Mouse (Mus musculus): ENCODE data around the gene Kif6. TPM values are rescaled to one million over a fixed set of nuclear protein-coding genes. Genes with fewer than 3 reads are reported as not detected.

The Kif6 gene
- polyA plus RNA-seq, 1 experiment from 2014 or later, result 2.8 TPM

- H3K9me3 ChIP-seq, result no peaks in the 10 kb centered on the region
- H3K4me1 ChIP-seq, result peaks cover 7% of the 10 kb centered on the region
- H3K4me3 ChIP-seq, result no peak overlapping the region
- no peak for DNase-seq (ENCODE audit: extremely low spot score, low spot score)
- H3K27me3 ChIP-seq (ENCODE audit: poor library complexity, severe bottlenecking), result no peaks in the 10 kb centered on the region
- WGBS, result 89% methylated on average over 3 of the region's 3 CpGs
- no peaks in the 10 kb centered on the region for H3K36me3 ChIP-seq (replicated peaks)
- H3K27ac ChIP-seq, result no peak overlapping the region
Measured at GRCm38 (mm10) chr17:49851210-49851609, 236.3 kb downstream of the Kif6 start.

- no peak overlapping the region for H3K27ac ChIP-seq
- no peak for DNase-seq (ENCODE audit: extremely low spot score, low spot score)
- no peaks in the 10 kb centered on the region for H3K9me3 ChIP-seq
- H3K27me3 ChIP-seq (ENCODE audit: poor library complexity, severe bottlenecking), result no peaks in the 10 kb centered on the region
- WGBS, result 79% methylated on average over 3 of the region's 3 CpGs
- no peaks in the 10 kb centered on the region for H3K36me3 ChIP-seq (replicated peaks)
- peaks cover 12% of the 10 kb centered on the region for H3K4me1 ChIP-seq
- H3K4me3 ChIP-seq, result no peak overlapping the region
Measured at GRCm38 (mm10) chr17:49852183-49852582, 237.2 kb downstream of the Kif6 start.

- no peaks in the 10 kb centered on the region for H3K9me3 ChIP-seq
- no peak for DNase-seq (ENCODE audit: extremely low spot score, low spot score)
- H3K4me1 ChIP-seq, result peaks cover 12% of the 10 kb centered on the region
- H3K27ac ChIP-seq, result peak overlapping the region; percentile 20; the same call in 1 of the 2 replicates
- H3K36me3 ChIP-seq (replicated peaks), result no peaks in the 10 kb centered on the region
- 45% methylated on average over 4 of the region's 4 CpGs for WGBS
- H3K27me3 ChIP-seq (ENCODE audit: poor library complexity, severe bottlenecking), result no peaks in the 10 kb centered on the region
- no peak overlapping the region for H3K4me3 ChIP-seq
Measured at GRCm38 (mm10) chr17:49855785-49856184, 240.8 kb downstream of the Kif6 start.

GRCm38 (mm10) chr17:49860057-49860816, 245.3 kb downstream of the Kif6 start:
- DNase-seq (ENCODE audit: extremely low spot score, low spot score), result no peak

GRCm38 (mm10) chr17:49863597-49863996, 248.7 kb downstream of the Kif6 start:
- no peak overlapping the region for H3K4me3 ChIP-seq
- H3K9me3 ChIP-seq, result no peaks in the 10 kb centered on the region
- 40% methylated on average over 5 of the region's 5 CpGs for WGBS
- peaks cover 28% of the 10 kb centered on the region for H3K4me1 ChIP-seq
- DNase-seq (ENCODE audit: extremely low spot score, low spot score), result no peak
- no peaks in the 10 kb centered on the region for H3K36me3 ChIP-seq (replicated peaks)
- peaks cover 10% of the 10 kb centered on the region; the same call in 1 of the 2 replicates for H3K27me3 ChIP-seq (ENCODE audit: poor library complexity, severe bottlenecking)
- peak overlapping the region; percentile 41; the same call in 1 of the 2 replicates for H3K27ac ChIP-seq

More at GRCm38 (mm10) chr17:49860057-49860816, 245.3 kb downstream of the Kif6 start:
- Histone ChIP-seq H3K27me3 (ENCODE audit: poor library complexity, severe bottlenecking) (no peaks in the 10 kb centered on the region), H3K9me3 (no peaks in the 10 kb centered on the region), H3K4me1 (peaks cover 27% of the 10 kb centered on the region), H3K36me3 (replicated peaks) (no peaks in the 10 kb centered on the region), H3K4me3 (no peak overlapping the region), H3K27ac (no peak overlapping the region)
- WGBS, result 90% methylated on average over 10 of the region's 10 CpGs

- Histone ChIP-seq H3K4me1 (peaks cover 28% of the 10 kb centered on the region), H3K4me3 (no peak overlapping the region), H3K27me3 (ENCODE audit: poor library complexity, severe bottlenecking) (peaks cover 18% of the 10 kb centered on the region; the same call in 1 of the 2 replicates), H3K36me3 (replicated peaks) (no peaks in the 10 kb centered on the region), H3K27ac (no peak overlapping the region), H3K9me3 (no peaks in the 10 kb centered on the region)
- 87% methylated on average over 2 of the region's 2 CpGs for WGBS
- no peak for DNase-seq (ENCODE audit: extremely low spot score, low spot score)
Measured at GRCm38 (mm10) chr17:49865604-49866003, 250.7 kb downstream of the Kif6 start.

GRCm38 (mm10) chr17:49866653-49867215, 251.8 kb downstream of the Kif6 start:
- Histone ChIP-seq H3K4me1 (peaks cover 31% of the 10 kb centered on the region), H3K27me3 (ENCODE audit: poor library complexity, severe bottlenecking) (peaks cover 18% of the 10 kb centered on the region; the same call in 1 of the 2 replicates), H3K27ac (no peak overlapping the region), H3K9me3 (no peaks in the 10 kb centered on the region), H3K36me3 (replicated peaks) (no peaks in the 10 kb centered on the region), H3K4me3 (no peak overlapping the region)
- no peak for DNase-seq (ENCODE audit: extremely low spot score, low spot score)
- 74% methylated on average over 8 of the region's 8 CpGs for WGBS

GRCm38 (mm10) chr17:49867321-49868137, 252.6 kb downstream of the Kif6 start:
- Histone ChIP-seq H3K36me3 (replicated peaks) (no peaks in the 10 kb centered on the region), H3K9me3 (no peaks in the 10 kb centered on the region), H3K4me1 (peaks cover 31% of the 10 kb centered on the region), H3K27me3 (ENCODE audit: poor library complexity, severe bottlenecking) (peaks cover 18% of the 10 kb centered on the region; the same call in 1 of the 2 replicates), H3K27ac (no peak overlapping the region), H3K4me3 (no peak overlapping the region)
- DNase-seq (ENCODE audit: extremely low spot score, low spot score), result no peak
- 33% methylated on average over 13 of the region's 13 CpGs for WGBS

- H3K4me1 ChIP-seq, result peaks cover 17% of the 10 kb centered on the region
- DNase-seq (ENCODE audit: extremely low spot score, low spot score), result no peak
- 82% methylated on average over 9 of the region's 9 CpGs for WGBS
- no peaks in the 10 kb centered on the region for H3K36me3 ChIP-seq (replicated peaks)
- H3K9me3 ChIP-seq, result no peaks in the 10 kb centered on the region
- peaks cover 18% of the 10 kb centered on the region; the same call in 1 of the 2 replicates for H3K27me3 ChIP-seq (ENCODE audit: poor library complexity, severe bottlenecking)
- H3K4me3 ChIP-seq, result no peak overlapping the region
- H3K27ac ChIP-seq, result no peak overlapping the region
Measured at GRCm38 (mm10) chr17:49869246-49869645, 254.3 kb downstream of the Kif6 start.

- no peaks in the 10 kb centered on the region for H3K9me3 ChIP-seq
- 57% methylated on average over 2 of the region's 2 CpGs for WGBS
- H3K27me3 ChIP-seq (ENCODE audit: poor library complexity, severe bottlenecking), result 0 out of 2 replicates have a peak, but pooled peaks cover 11% of the 10 kb centered on the region
- no peak for DNase-seq (ENCODE audit: extremely low spot score, low spot score)
- peaks cover 29% of the 10 kb centered on the region for H3K4me1 ChIP-seq
- H3K36me3 ChIP-seq (replicated peaks), result no peaks in the 10 kb centered on the region
- no peak overlapping the region for H3K4me3 ChIP-seq
- H3K27ac ChIP-seq, result no peak overlapping the region
Measured at GRCm38 (mm10) chr17:49872305-49872704, 257.4 kb downstream of the Kif6 start.

- 90% methylated on average over 5 of the region's 5 CpGs for WGBS
- no peak overlapping the region for H3K4me3 ChIP-seq
- H3K27me3 ChIP-seq (ENCODE audit: poor library complexity, severe bottlenecking), result no peaks in the 10 kb centered on the region
- H3K9me3 ChIP-seq, result no peaks in the 10 kb centered on the region
- no peak for DNase-seq (ENCODE audit: extremely low spot score, low spot score)
- H3K4me1 ChIP-seq, result peaks cover 24% of the 10 kb centered on the region
- H3K36me3 ChIP-seq (replicated peaks), result no peaks in the 10 kb centered on the region
- no peak overlapping the region for H3K27ac ChIP-seq
Measured at GRCm38 (mm10) chr17:49874746-49875145, 259.8 kb downstream of the Kif6 start.

GRCm38 (mm10) chr17:49875401-49875800, 260.5 kb downstream of the Kif6 start:
- DNase-seq (ENCODE audit: extremely low spot score, low spot score), result no peak
- 83% methylated on average over 6 of the region's 6 CpGs for WGBS
- Histone ChIP-seq H3K27me3 (ENCODE audit: poor library complexity, severe bottlenecking) (no peaks in the 10 kb centered on the region), H3K4me1 (peaks cover 24% of the 10 kb centered on the region), H3K9me3 (no peaks in the 10 kb centered on the region), H3K36me3 (replicated peaks) (no peaks in the 10 kb centered on the region), H3K4me3 (no peak overlapping the region), H3K27ac (no peak overlapping the region)

All from forebrain, embryonic 10.5 days (tissue).